Mouse (Mus musculus) heart, postnatal 0 days (tissue): Measurements from ENCODE around the gene Dse. TPM values are rescaled to one million over a fixed set of nuclear protein-coding genes. Genes with fewer than 3 reads are reported as not detected.
A peak's percentile ranks its signal among the peaks of the same experiment; 100 is the strongest.

Experiments
- ATAC-seq: fragments of 200-750 bp; cut with Nextera tagmentation; 2 replicates; pipeline ENCODE4 v1.8.0; 2017; ENCODE audit warnings: low read depth, moderate number of reproducible peaks, moderate library complexity; ENCODE audit not compliant: insufficient read depth
- DNase-seq: peaks from one replicate; pipeline ENCODE4 v3.0.0-alpha.2; 2016; ENCODE audit warnings: low spot score
- H3K27ac ChIP-seq: fragments of 300-500 bp; sonication (generic); 2 replicates; pipeline ENCODE4 v1.5.1; 2014; ENCODE audit warnings: low read depth, mild to moderate bottlenecking
- H3K27me3 ChIP-seq: fragments of 300-500 bp; sonication (generic); 2 replicates; pipeline ENCODE4 v1.6.1; 2014; ENCODE audit warnings: low read length, mixed read lengths; ENCODE audit not compliant: control insufficient read depth, insufficient read depth
- H3K36me3 ChIP-seq: fragments of 300-500 bp; sonication (generic); replicated peaks from 2 replicates; pipeline ENCODE4 v1.6.1; 2014; ENCODE audit warnings: low read length, mixed read lengths; ENCODE audit not compliant: control insufficient read depth, insufficient read depth
- H3K4me1 ChIP-seq: fragments of 300-500 bp; sonication (generic); 2 replicates; pipeline ENCODE4 v1.6.1; 2014; ENCODE audit warnings: antibody characterized with exemption; ENCODE audit not compliant: control insufficient read depth, insufficient read depth
- H3K4me2 ChIP-seq: fragments of 300-500 bp; sonication (generic); 2 replicates; pipeline ENCODE4 v1.6.1; 2014; ENCODE audit warnings: low read depth, mild to moderate bottlenecking, low read length, moderate library complexity
- H3K4me3 ChIP-seq: fragments of 300-500 bp; sonication (generic); 2 replicates; pipeline ENCODE4 v1.5.1; 2014; ENCODE audit warnings: low read depth, low read length
- H3K9ac ChIP-seq: fragments of 300-500 bp; sonication (generic); replicated peaks from 2 replicates; pipeline ENCODE4 v1.6.1; 2014; ENCODE audit warnings: low read depth, low read length, mixed read lengths
- H3K9me3 ChIP-seq: fragments of 300-500 bp; sonication (generic); replicated peaks from 2 replicates; pipeline ENCODE4 v1.6.1; 2016; ENCODE audit warnings: low read length; ENCODE audit not compliant: control insufficient read depth
- CTCF ChIP-seq: IDR thresholded peaks from 2 replicates; pipeline ENCODE4 v1.5.1; 2016; ENCODE audit warnings: antibody characterized with exemption, control low read depth, low read depth
- EP300 ChIP-seq: IDR thresholded peaks from 2 replicates; pipeline ENCODE4 v1.6.1; 2016; ENCODE audit warnings: antibody characterized with exemption, low read depth
- WGBS: fragments of 180-500 bp; shearing (Covaris S2); extraction: QIAGEN DNeasy Blood & Tissue Kit; methylation state at CpG from one replicate; pipeline ENCODE4 v1.1.7; 2014; 5-methylcytosine and 5-hydroxymethylcytosine counted together
- polyA plus RNA-seq: library from polyadenylated mRNA; unstranded; fragments of >200 nt; fragmentation: Nextera tagmentation; extraction: Ambion mirVana; gene quantifications from 2 replicates; pipeline ENCODE4 v1.2.1, GENCODE M21; 2015
- total RNA-seq: library from RNA; depleted of rRNA; stranded (reverse); fragments of >200 nt; gene quantifications from 2 replicates; pipeline ENCODE4 v1.2.3, GENCODE M21; 2014; ENCODE audit warnings: low replicate concordance

Gene Dse
- total and polyA plus RNA-seq, 2 experiments from 2014 or later, result 6.1 to 19.5 TPM

- Histone ChIP-seq H3K4me1 (no peaks in the 10 kb centered on the region), H3K27ac (no peak overlapping the region), H3K36me3 (no peaks in the 10 kb centered on the region), H3K9me3 (no peaks in the 10 kb centered on the region), H3K4me3 (no peak overlapping the region), H3K27me3 (no peaks in the 10 kb centered on the region), H3K9ac (no peak overlapping the region), H3K4me2 (no peak overlapping the region)
- TF ChIP-seq CTCF (no peak), EP300 (no peak)
- WGBS, result 60% methylated on average over 4 of the region's 4 CpGs
- ATAC-seq (no peak), DNase-seq (no peak)
Observed at GRCm38 (mm10) chr10:34238536-34238935, 31.0 kb upstream of the Dse start.

GRCm38 (mm10) chr10:34236569-34236968, 29.1 kb upstream of the Dse start:
- H3K4me3 ChIP-seq, result no peak overlapping the region
- ATAC-seq, result no peak
- no peaks in the 10 kb centered on the region for H3K27me3 ChIP-seq
- 73% methylated on average over 5 of the region's 5 CpGs for WGBS
- H3K27ac ChIP-seq, result no peak overlapping the region
- H3K4me1 ChIP-seq, result no peaks in the 10 kb centered on the region
- DNase-seq, result no peak
- no peaks in the 10 kb centered on the region for H3K36me3 ChIP-seq
- no peak for TF ChIP-seq CTCF
- TF ChIP-seq EP300, result no peak
- H3K4me2 ChIP-seq, result no peak overlapping the region
- H3K9me3 ChIP-seq, result no peaks in the 10 kb centered on the region
- H3K9ac ChIP-seq, result no peak overlapping the region

DNA sequence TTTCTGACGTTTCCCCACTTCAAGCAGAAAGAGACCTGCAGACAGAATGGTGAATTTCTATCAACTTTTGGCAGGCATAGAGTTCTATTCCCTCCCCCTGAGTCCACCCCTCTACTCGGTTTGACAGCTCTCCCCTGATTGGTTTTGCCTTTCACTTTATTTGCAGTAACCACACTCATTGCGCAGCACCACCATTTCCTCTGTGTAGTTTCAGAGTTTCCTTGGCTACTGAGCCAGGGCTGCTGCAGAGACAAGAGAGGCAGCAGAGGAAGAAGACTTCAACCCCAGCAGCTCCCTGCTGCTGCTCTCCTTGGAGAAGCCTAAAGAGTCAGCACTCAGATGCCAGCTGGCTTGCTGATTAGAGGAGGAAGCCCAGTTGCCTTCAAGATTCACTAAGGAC, 27.9 kb upstream of the Dse start:
- Histone ChIP-seq H3K4me2 (no peak overlapping the region), H3K9me3 (no peaks in the 10 kb centered on the region), H3K27me3 (no peaks in the 10 kb centered on the region), H3K27ac (no peak overlapping the region), H3K36me3 (no peaks in the 10 kb centered on the region), H3K4me3 (no peak overlapping the region), H3K4me1 (no peaks in the 10 kb centered on the region), H3K9ac (no peak overlapping the region)
- TF ChIP-seq EP300, result no peak
- no peak for TF ChIP-seq CTCF
- WGBS, result 38% methylated on average over 3 of the region's 3 CpGs
- no peak for ATAC-seq
- no peak for DNase-seq

DNA sequence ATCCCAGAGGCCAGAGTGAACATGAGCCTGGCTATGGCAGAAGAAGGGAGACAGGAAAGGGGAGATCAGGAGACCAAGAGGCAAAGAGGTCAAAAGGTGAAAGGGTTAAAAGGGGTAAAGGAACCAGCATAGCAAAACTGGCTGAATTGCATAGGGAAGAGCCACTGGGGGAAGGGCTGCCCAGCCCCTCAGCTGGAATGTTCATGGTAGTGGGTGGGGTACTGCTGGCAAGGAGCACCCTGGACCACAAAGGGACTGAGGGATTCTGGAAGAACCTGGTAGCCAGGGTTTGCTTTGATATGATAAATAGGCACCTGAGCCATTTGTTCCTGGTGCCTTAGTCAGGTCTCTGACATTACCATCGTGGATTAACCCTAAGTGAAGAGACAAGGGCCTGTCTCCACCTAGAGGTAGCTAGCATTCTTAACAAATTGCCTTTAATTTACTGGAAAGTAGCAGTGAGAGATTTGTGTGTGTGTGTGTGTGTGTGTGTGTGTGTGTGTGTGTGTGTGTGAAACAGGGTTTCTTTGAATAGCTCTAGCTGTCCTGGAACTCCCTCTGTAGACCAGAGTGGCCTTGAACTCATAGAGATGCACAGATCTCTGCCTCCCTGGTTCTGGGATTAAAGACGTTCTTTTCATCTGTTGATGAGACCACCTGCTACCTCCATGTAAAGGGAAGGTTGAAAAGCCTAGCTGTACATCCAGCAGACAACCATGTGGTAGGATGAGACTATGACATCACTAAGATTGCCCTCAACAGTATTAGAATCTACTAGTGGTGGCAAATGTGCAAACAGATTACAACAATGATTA, 26.6 kb upstream of the Dse start:
- Histone ChIP-seq H3K27ac (no peak overlapping the region), H3K4me2 (no peak overlapping the region), H3K4me3 (no peak overlapping the region), H3K9me3 (no peaks in the 10 kb centered on the region), H3K27me3 (no peaks in the 10 kb centered on the region), H3K4me1 (no peaks in the 10 kb centered on the region), H3K9ac (no peak overlapping the region), H3K36me3 (no peaks in the 10 kb centered on the region)
- DNase-seq, result peak; percentile 52
- no peak for ATAC-seq
- 38% methylated on average over 2 of the region's 2 CpGs for WGBS
- TF ChIP-seq EP300 (no peak), CTCF (peak; percentile 55)

DNA sequence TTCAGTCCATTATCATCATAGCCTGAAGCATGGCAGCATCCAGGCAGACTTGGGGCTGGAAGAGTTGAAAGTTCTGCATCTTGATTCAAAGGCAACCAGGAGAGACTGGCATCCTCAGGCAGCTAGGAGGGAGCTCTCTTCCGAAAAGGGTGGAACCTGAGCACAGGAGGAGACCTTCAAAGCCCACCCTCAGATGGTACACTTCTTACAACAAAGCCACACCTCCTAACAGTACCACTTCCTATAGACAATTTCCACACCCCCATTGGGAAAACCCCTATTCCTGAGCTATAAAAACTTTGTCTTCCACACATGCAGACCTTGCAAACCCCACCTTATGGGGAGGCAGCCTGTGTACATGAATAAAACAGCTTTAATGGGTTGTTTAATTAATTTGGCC, 25.9 kb upstream of the Dse start:
- Histone ChIP-seq H3K4me1 (no peaks in the 10 kb centered on the region), H3K27me3 (no peaks in the 10 kb centered on the region), H3K9me3 (no peaks in the 10 kb centered on the region), H3K36me3 (no peaks in the 10 kb centered on the region), H3K9ac (no peak overlapping the region), H3K4me3 (no peak overlapping the region), H3K27ac (no peak overlapping the region), H3K4me2 (no peak overlapping the region)
- WGBS, result 58% methylated on average over 1 of the region's 1 CpGs
- ATAC-seq, result no peak
- no peak for DNase-seq
- TF ChIP-seq EP300 (no peak), CTCF (no peak)
